In genomic region chr11:120120642-120121420, GRCm38 (mm10) we compare ENCODE assay signal across 9 mouse cellular contexts. TPM values are rescaled to one million over a fixed set of nuclear protein-coding genes. Genes with fewer than 3 reads are reported as not detected.
DNase-seq lines count a peak whose midpoint lies in the region; ATAC-seq lines count a peak whose summit lies in the region.
"Had no signal": no experiment of that assay in that cellular context is flagged by ENCODE, and none has a peak within 500 bp of the region (broad histone marks: within the 10 kb centered on the region; RNA-seq: fewer than 3 reads in every experiment).

No protein-coding gene starts in this region.

- H3K27ac ChIP-seq in liver, embryonic 12.5 days = no peak overlapping the region
- H3K27ac ChIP-seq in embryonic facial prominence, embryonic 10.5 days (replicated peaks) = no peak overlapping the region
- 0 out of 2 replicates have a peak overlapping the region, but pooled peaks have one; percentile 57 for H3K27ac ChIP-seq in hindbrain, embryonic 10.5 days
- peak overlapping the region; percentile 15; the same call in 1 of the 2 replicates for H3K27ac ChIP-seq in midbrain, embryonic 13.5 days
- H3K27ac ChIP-seq: liver, embryonic 15.5 days had no signal

- H3K9me3 ChIP-seq in liver, embryonic 12.5 days (replicated peaks) = no peaks in the 10 kb centered on the region
- no peaks in the 10 kb centered on the region for H3K9me3 ChIP-seq in embryonic facial prominence, embryonic 10.5 days
- no peaks in the 10 kb centered on the region for H3K9me3 ChIP-seq in hindbrain, embryonic 10.5 days
- no peaks in the 10 kb centered on the region for H3K9me3 ChIP-seq in midbrain, embryonic 13.5 days
- H3K9me3 ChIP-seq: liver, embryonic 15.5 days had no signal

- H3K4me1 ChIP-seq in liver, embryonic 12.5 days = peaks cover 7% of the 10 kb centered on the region
- peaks cover 9% of the 10 kb centered on the region; the same call in 1 of the 2 replicates for H3K4me1 ChIP-seq in embryonic facial prominence, embryonic 10.5 days
- H3K4me1 ChIP-seq in hindbrain, embryonic 10.5 days (replicated peaks) = peaks cover 9% of the 10 kb centered on the region; the same call in 1 of the 2 replicates
- H3K4me1 ChIP-seq in midbrain, embryonic 13.5 days (replicated peaks) = peaks cover 4% of the 10 kb centered on the region; the same call in 1 of the 2 replicates
- H3K4me1 ChIP-seq: liver, embryonic 15.5 days had no signal

- H3K4me3 ChIP-seq in liver, embryonic 12.5 days = no peak overlapping the region
- H3K4me3 ChIP-seq in embryonic facial prominence, embryonic 10.5 days = no peak overlapping the region
- no peak overlapping the region for H3K4me3 ChIP-seq in hindbrain, embryonic 10.5 days
- H3K4me3 ChIP-seq in midbrain, embryonic 13.5 days (replicated peaks) = no peak overlapping the region
- H3K4me3 ChIP-seq: liver, embryonic 15.5 days had no signal

- H3K27me3 ChIP-seq in liver, embryonic 12.5 days (replicated peaks) = no peaks in the 10 kb centered on the region
- H3K27me3 ChIP-seq in embryonic facial prominence, embryonic 10.5 days (replicated peaks; ENCODE audit: low read depth, poor library complexity, severe bottlenecking) = no peaks in the 10 kb centered on the region
- no peaks in the 10 kb centered on the region for H3K27me3 ChIP-seq in hindbrain, embryonic 10.5 days (ENCODE audit: insufficient read depth, poor library complexity, severe bottlenecking)
- no peaks in the 10 kb centered on the region for H3K27me3 ChIP-seq in midbrain, embryonic 13.5 days
- H3K27me3 ChIP-seq: liver, embryonic 15.5 days had no signal

- no peak overlapping the region for H3K9ac ChIP-seq in liver, embryonic 12.5 days
- no peak overlapping the region for H3K9ac ChIP-seq in midbrain, embryonic 13.5 days (replicated peaks)
- H3K9ac ChIP-seq: liver, embryonic 15.5 days had no signal

- peaks cover 98% of the 10 kb centered on the region for H3K36me3 ChIP-seq in liver, embryonic 12.5 days
- peaks cover 94% of the 10 kb centered on the region for H3K36me3 ChIP-seq in embryonic facial prominence, embryonic 10.5 days (replicated peaks)
- H3K36me3 ChIP-seq in hindbrain, embryonic 10.5 days = peaks cover 87% of the 10 kb centered on the region
- H3K36me3 ChIP-seq in midbrain, embryonic 13.5 days = peaks cover 60% of the 10 kb centered on the region

- DNase-seq in liver = peak; percentile 65
- DNase-seq in adrenal gland, postnatal 10 days = peak; percentile 84
- peak; percentile 72 for DNase-seq in embryonic facial prominence, embryonic 10.5 days (ENCODE audit: low spot score)
- DNase-seq in hindbrain, embryonic 10.5 days (ENCODE audit: low spot score) = peak; percentile 52
- peak; percentile 48 for DNase-seq in left cerebral cortex, adult 11 months (ENCODE audit: low spot score)
- DNase-seq in thymus, postnatal 14 days = peak; percentile 43

- no peak overlapping the region for H3K4me2 ChIP-seq in liver, embryonic 12.5 days
- no peak overlapping the region for H3K4me2 ChIP-seq in midbrain, embryonic 13.5 days (replicated peaks)
- H3K4me2 ChIP-seq: liver, embryonic 15.5 days had no signal

- 79% methylated on average over 17 of the region's 17 CpGs for WGBS in liver, embryonic 12.5 days (ENCODE audit: insufficient replicate concordance)
- 85% methylated on average over 17 of the region's 17 CpGs for WGBS in embryonic facial prominence, embryonic 10.5 days
- WGBS in hindbrain, embryonic 10.5 days = 81% methylated on average over 17 of the region's 17 CpGs
- WGBS in midbrain, embryonic 13.5 days = 80% methylated on average over 17 of the region's 17 CpGs

- no peak for ATAC-seq in liver, embryonic 12.5 days
- no peak for ATAC-seq in midbrain, embryonic 13.5 days

RNA-seq across cellular contexts. Expression of gene Ndufaf8, which starts 22.1 kb away (rescaled TPM):
- 64.4 and 68.1 TPM in 2 replicates for polyA plus RNA-seq in liver, embryonic 12.5 days (2016; fragmentation: Nextera tagmentation; extraction: Ambion mirVana)
- 10 to 100 TPM; 53.1 to 53.9 TPM for total RNA-seq in adrenal gland, postnatal 10 days (2021)
- polyA plus RNA-seq in embryonic facial prominence, embryonic 10.5 days (2016; fragmentation: Nextera tagmentation; extraction: Ambion mirVana) = 82.0 and 87.7 TPM in 2 replicates
- 86.4 and 92.2 TPM in 2 replicates for polyA plus RNA-seq in hindbrain, embryonic 10.5 days (2016; fragmentation: Nextera tagmentation; extraction: Ambion mirVana)
- 59.2 and 63.7 TPM in 2 replicates for polyA plus RNA-seq in midbrain, embryonic 13.5 days (2015; fragmentation: Nextera tagmentation; extraction: Ambion mirVana)

RNA-seq across cellular contexts. Expression of gene Tepsin, which starts 22.3 kb away (rescaled TPM):
- polyA plus RNA-seq in liver, embryonic 12.5 days (2016; fragmentation: Nextera tagmentation; extraction: Ambion mirVana) = 9.3 and 11.3 TPM in 2 replicates
- total RNA-seq in adrenal gland, postnatal 10 days (2021) = 10 to 100 TPM in 1 of 2 experiments, 1 to 10 TPM in 1; 9.0 to 13.2 TPM
- 20.2 and 21.4 TPM in 2 replicates for polyA plus RNA-seq in embryonic facial prominence, embryonic 10.5 days (2016; fragmentation: Nextera tagmentation; extraction: Ambion mirVana)
- polyA plus RNA-seq in hindbrain, embryonic 10.5 days (2016; fragmentation: Nextera tagmentation; extraction: Ambion mirVana) = 21.4 and 25.3 TPM in 2 replicates
- 19.9 and 20.9 TPM in 2 replicates for polyA plus RNA-seq in midbrain, embryonic 13.5 days (2015; fragmentation: Nextera tagmentation; extraction: Ambion mirVana)

RNA-seq across cellular contexts. Expression of gene Slc38a10, which starts 30.3 kb away (rescaled TPM):
- 54.9 and 55.2 TPM in 2 replicates for polyA plus RNA-seq in liver, embryonic 12.5 days (2016; fragmentation: Nextera tagmentation; extraction: Ambion mirVana)
- 100 to 1,000 TPM; 113 to 117 TPM for total RNA-seq in adrenal gland, postnatal 10 days (2021)
- 99.0 and 103 TPM in 2 replicates for polyA plus RNA-seq in embryonic facial prominence, embryonic 10.5 days (2016; fragmentation: Nextera tagmentation; extraction: Ambion mirVana)
- 99.1 and 114 TPM in 2 replicates for polyA plus RNA-seq in hindbrain, embryonic 10.5 days (2016; fragmentation: Nextera tagmentation; extraction: Ambion mirVana)
- polyA plus RNA-seq in midbrain, embryonic 13.5 days (2015; fragmentation: Nextera tagmentation; extraction: Ambion mirVana) = 105 and 109 TPM in 2 replicates

RNA-seq across cellular contexts. Expression of gene Cep131, which starts 34.2 kb away (rescaled TPM):
- polyA plus RNA-seq in liver, embryonic 12.5 days (2016; fragmentation: Nextera tagmentation; extraction: Ambion mirVana) = 10.5 and 11.4 TPM in 2 replicates
- 10 to 100 TPM; 52.2 to 87.4 TPM for total RNA-seq in adrenal gland, postnatal 10 days (2021)
- 43.0 and 46.9 TPM in 2 replicates for polyA plus RNA-seq in embryonic facial prominence, embryonic 10.5 days (2016; fragmentation: Nextera tagmentation; extraction: Ambion mirVana)
- 39.6 and 45.4 TPM in 2 replicates for polyA plus RNA-seq in hindbrain, embryonic 10.5 days (2016; fragmentation: Nextera tagmentation; extraction: Ambion mirVana)
- polyA plus RNA-seq in midbrain, embryonic 13.5 days (2015; fragmentation: Nextera tagmentation; extraction: Ambion mirVana) = 29.3 and 37.9 TPM in 2 replicates

Comparison
In these comparisons a context has a peak if more than half of its experiments do, and no peak if none do; other contexts are left out.
1. H3K27ac ChIP-seq: peak in hindbrain, embryonic 10.5 days (single experiment) and midbrain, embryonic 13.5 days (single experiment); none in liver, embryonic 12.5 days (single experiment) and embryonic facial prominence, embryonic 10.5 days (single experiment).
2. Peak in every context shown above with its lines, with median percentiles within 50 percentile points of each other: DNase-seq.